Mouse (Mus musculus) CH12.LX (cell line): ENCODE results near the gene Tmem259. TPM values are rescaled to one million over a fixed set of nuclear protein-coding genes. Genes with fewer than 3 reads are reported as not detected.

ENCODE experiments used
- DNase-seq: peaks from one replicate; pipeline ENCODE4 v3.0.0-alpha.2; 2013; ENCODE audit errors: extremely low read depth
- H3K27ac ChIP-seq: 2 replicates; pipeline ENCODE4 v1.5.1; 2012; ENCODE audit warnings: low read depth, mild to moderate bottlenecking, control low read depth, moderate library complexity; ENCODE audit not compliant: insufficient read depth
- H3K27me3 ChIP-seq: replicated peaks from 2 replicates; pipeline ENCODE3; 2012; ENCODE audit warnings: inconsistent platforms
- H3K36me3 ChIP-seq, 2 experiments: replicated peaks in 1 of 2; 2 replicates each; pipeline versions ENCODE3 to v1.6.1; 2012; ENCODE audit warnings: inconsistent platforms in 1 of 2, low read length in 1 of 2, mild to moderate bottlenecking in 1 of 2, mixed read lengths in 1 of 2, moderate library complexity in 1 of 2; ENCODE audit not compliant: control insufficient read depth in 1 of 2, insufficient read depth in 1 of 2
- H3K4me1 ChIP-seq, 2 experiments: 2 replicates each; pipeline ENCODE4 v1.6.1; 2012; ENCODE audit warnings: inconsistent platforms in 1 of 2, moderate library complexity in 1 of 2; ENCODE audit not compliant: insufficient read depth in 2 of 2, control insufficient read depth in 1 of 2
- H3K4me2 ChIP-seq: 2 replicates; pipeline ENCODE4 v1.6.1; 2012; ENCODE audit warnings: low read depth, mild to moderate bottlenecking, control low read depth; ENCODE audit not compliant: poor library complexity, insufficient read depth, severe bottlenecking
- H3K4me3 ChIP-seq, 3 experiments: fragments of 150-350 bp in 1 of 3; sonication (generic) in 1 of 3; replicated peaks in 1 of 3; 2 replicates each; pipeline versions ENCODE3 to v1.5.1; 2011 to 2012; ENCODE audit warnings: low read depth in 2 of 3, low read length in 2 of 3, mild to moderate bottlenecking in 2 of 3, moderate library complexity in 2 of 3, control low read depth in 1 of 3, improper control_type of control experiment in 1 of 3, inconsistent platforms in 1 of 3, mixed read lengths in 1 of 3; ENCODE audit not compliant: poor library complexity in 1 of 3
- H3K79me2 ChIP-seq: replicated peaks from 2 replicates; pipeline ENCODE4 v1.6.1; 2012; ENCODE audit warnings: mild to moderate bottlenecking, moderate library complexity; ENCODE audit not compliant: control insufficient read depth, poor library complexity, insufficient read depth, severe bottlenecking; ENCODE audit errors: extremely low read depth
- H3K9ac ChIP-seq: 2 replicates; pipeline ENCODE4 v1.6.1; 2012; ENCODE audit warnings: low read depth, mild to moderate bottlenecking, control low read depth, moderate library complexity; ENCODE audit not compliant: insufficient read depth
- H3K9me3 ChIP-seq: replicated peaks from 2 replicates; pipeline ENCODE3; 2012; ENCODE audit warnings: low read length, inconsistent platforms, mixed read lengths
- BHLHE40 ChIP-seq: IDR thresholded peaks from 2 replicates; pipeline ENCODE4 v1.6.1; 2011; ENCODE audit warnings: mild to moderate bottlenecking, low read depth, low read length, improper control_type of control experiment
- CHD1 ChIP-seq: IDR thresholded peaks from 2 replicates; pipeline ENCODE4 v1.6.1; 2012; ENCODE audit warnings: low read depth, low read length, improper control_type of control experiment, inconsistent platforms
- CHD2 ChIP-seq: IDR thresholded peaks from 2 replicates; pipeline ENCODE4 v1.6.1; 2011; ENCODE audit warnings: low read length, improper control_type of control experiment
- CTCF ChIP-seq, 2 experiments: IDR thresholded peaks in 1 of 2; conservative IDR thresholded peaks in 1 of 2; 2 replicates each; pipeline ENCODE4 v1.5.1; 2011 to 2012; ENCODE audit warnings: low read depth in 2 of 2, low read length in 2 of 2, improper control_type of control experiment in 1 of 2, inconsistent platforms in 1 of 2, mild to moderate bottlenecking in 1 of 2, moderate library complexity in 1 of 2
- E2F4 ChIP-seq: IDR thresholded peaks from 2 replicates; pipeline ENCODE4 v1.6.1; 2011; ENCODE audit warnings: low read depth, low read length, improper control_type of control experiment; ENCODE audit not compliant: insufficient replicate concordance
- ELF1 ChIP-seq: IDR thresholded peaks from 2 replicates; pipeline ENCODE4 v1.6.1; 2014; ENCODE audit warnings: low read depth, mild to moderate bottlenecking, inconsistent platforms, low read length, improper control_type of control experiment
- EP300 ChIP-seq: IDR thresholded peaks from 2 replicates; pipeline ENCODE4 v1.6.1; 2011; ENCODE audit warnings: low read length, improper control_type of control experiment
- ETS1 ChIP-seq: conservative IDR thresholded peaks from 2 replicates; pipeline ENCODE4 v1.6.1; 2012; ENCODE audit warnings: low read depth, mild to moderate bottlenecking, inconsistent platforms, low read length, improper control_type of control experiment, moderate library complexity
- GABPA ChIP-seq: IDR thresholded peaks from 2 replicates; pipeline ENCODE4 v1.6.1; 2012; ENCODE audit warnings: low read depth, low read length, improper control_type of control experiment, inconsistent platforms; ENCODE audit not compliant: insufficient replicate concordance
- HCFC1 ChIP-seq: IDR thresholded peaks from 2 replicates; pipeline ENCODE4 v1.6.1; 2012; ENCODE audit warnings: low read depth, mild to moderate bottlenecking, inconsistent platforms, low read length, improper control_type of control experiment
- IRF4 ChIP-seq: IDR thresholded peaks from 2 replicates; pipeline ENCODE4 v1.6.1; 2014; ENCODE audit warnings: low read depth, mild to moderate bottlenecking, inconsistent platforms, low read length, improper control_type of control experiment
- JUN ChIP-seq: IDR thresholded peaks from 2 replicates; pipeline ENCODE4 v1.6.1; 2011; ENCODE audit warnings: low read depth, mild to moderate bottlenecking, low read length, improper control_type of control experiment, moderate library complexity; ENCODE audit not compliant: insufficient read depth
- JUND ChIP-seq: conservative IDR thresholded peaks from 2 replicates; pipeline ENCODE4 v1.6.1; 2011; ENCODE audit warnings: low read depth, low read length, improper control_type of control experiment
- KAT2A ChIP-seq: IDR thresholded peaks from 2 replicates; pipeline ENCODE4 v1.6.1; 2012; ENCODE audit warnings: low read length, improper control_type of control experiment, inconsistent platforms; ENCODE audit not compliant: insufficient replicate concordance
- MAFK ChIP-seq: IDR thresholded peaks from 2 replicates; pipeline ENCODE4 v1.6.1; 2011; ENCODE audit warnings: low read length, improper control_type of control experiment; ENCODE audit not compliant: insufficient replicate concordance
- MAX ChIP-seq: IDR thresholded peaks from 2 replicates; pipeline ENCODE4 v1.6.1; 2011; ENCODE audit warnings: low read length, improper control_type of control experiment
- MAZ ChIP-seq: IDR thresholded peaks from 2 replicates; pipeline ENCODE4 v1.6.1; 2012; ENCODE audit warnings: low read depth, mild to moderate bottlenecking, inconsistent platforms, low read length, improper control_type of control experiment, moderate library complexity
- MEF2A ChIP-seq: IDR thresholded peaks from 2 replicates; pipeline ENCODE4 v1.6.1; 2014; ENCODE audit warnings: low read depth, mild to moderate bottlenecking, inconsistent platforms, low read length, improper control_type of control experiment, borderline replicate concordance
- MXI1 ChIP-seq: IDR thresholded peaks from 2 replicates; pipeline ENCODE4 v1.6.1; 2011; ENCODE audit warnings: mild to moderate bottlenecking, low read depth, low read length, improper control_type of control experiment
- MYC ChIP-seq: IDR thresholded peaks from 2 replicates; pipeline ENCODE4 v1.6.1; 2011; ENCODE audit warnings: low read depth, mild to moderate bottlenecking, improper control_type of control experiment, low read length
- NELFE ChIP-seq: IDR thresholded peaks from 2 replicates; pipeline ENCODE4 v1.6.1; 2011; ENCODE audit warnings: low read depth, low read length, improper control_type of control experiment
- NRF1 ChIP-seq: IDR thresholded peaks from 2 replicates; pipeline ENCODE4 v1.6.1; 2014; ENCODE audit warnings: low read depth, mild to moderate bottlenecking, inconsistent platforms, low read length, improper control_type of control experiment, moderate library complexity
- PAX5 ChIP-seq: IDR thresholded peaks from 2 replicates; pipeline ENCODE4 v1.6.1; 2012; ENCODE audit warnings: low read length, inconsistent platforms, mixed read lengths
- POLR2A ChIP-seq: IDR thresholded peaks from 2 replicates; pipeline ENCODE4 v1.6.1; 2011; ENCODE audit warnings: low read depth, mild to moderate bottlenecking, improper control_type of control experiment, low read length
- POLR2AphosphoS2 ChIP-seq: IDR thresholded peaks from 2 replicates; pipeline ENCODE4 v1.6.1; 2011; ENCODE audit warnings: low read depth, low read length, improper control_type of control experiment
- RAD21 ChIP-seq: IDR thresholded peaks from 2 replicates; pipeline ENCODE4 v1.6.1; 2011; ENCODE audit warnings: low read depth, mild to moderate bottlenecking, low read length, improper control_type of control experiment, moderate library complexity
- RCOR1 ChIP-seq: conservative IDR thresholded peaks from 2 replicates; pipeline ENCODE4 v1.6.1; 2012; ENCODE audit warnings: low read depth, mild to moderate bottlenecking, inconsistent platforms, low read length, improper control_type of control experiment
- SIN3A ChIP-seq: IDR thresholded peaks from 2 replicates; pipeline ENCODE4 v1.6.1; 2012; ENCODE audit warnings: low read length, improper control_type of control experiment, inconsistent platforms
- SMC3 ChIP-seq: IDR thresholded peaks from 2 replicates; pipeline ENCODE4 v1.6.1; 2011; ENCODE audit warnings: low read depth, low read length, improper control_type of control experiment
- TBP ChIP-seq: conservative IDR thresholded peaks from 2 replicates; pipeline ENCODE4 v1.6.1; 2011; ENCODE audit warnings: low read depth, low read length, improper control_type of control experiment
- TCF12 ChIP-seq: IDR thresholded peaks from 2 replicates; pipeline ENCODE4 v1.6.1; 2014; ENCODE audit warnings: low read depth, mild to moderate bottlenecking, inconsistent platforms, low read length, improper control_type of control experiment
- UBTF ChIP-seq: IDR thresholded peaks from 2 replicates; pipeline ENCODE4 v1.6.1; 2012; ENCODE audit warnings: low read depth, mild to moderate bottlenecking, inconsistent platforms, low read length, improper control_type of control experiment, moderate library complexity
- USF1 ChIP-seq: IDR thresholded peaks from 2 replicates; pipeline ENCODE4 v1.6.1; 2014; ENCODE audit warnings: low read depth, mild to moderate bottlenecking, inconsistent platforms, low read length, improper control_type of control experiment
- USF2 ChIP-seq: conservative IDR thresholded peaks from 2 replicates; pipeline ENCODE4 v1.6.1; 2011; ENCODE audit warnings: low read depth, low read length, improper control_type of control experiment
- ZC3H11A ChIP-seq: IDR thresholded peaks from 2 replicates; pipeline ENCODE4 v1.6.1; 2012; ENCODE audit warnings: low read depth, mild to moderate bottlenecking, inconsistent platforms, low read length, improper control_type of control experiment
- ZKSCAN1 ChIP-seq: IDR thresholded peaks from 2 replicates; pipeline ENCODE4 v1.6.1; 2012; ENCODE audit warnings: low read depth, inconsistent platforms, low read length, improper control_type of control experiment, borderline replicate concordance
- ZMIZ1 ChIP-seq: IDR thresholded peaks from 2 replicates; pipeline ENCODE4 v1.6.1; 2012; ENCODE audit warnings: low read depth, mild to moderate bottlenecking, inconsistent platforms, low read length, improper control_type of control experiment
- ZNF384 ChIP-seq: IDR thresholded peaks from 2 replicates; pipeline ENCODE4 v1.6.1; 2012; ENCODE audit warnings: low read depth, low read length, improper control_type of control experiment, inconsistent platforms
- dilution Hi-C: fragments of 300-500 bp; cut with MboI; formaldehyde crosslinking; loops from 2 replicates; pipeline ENCODE4 v1.14.3; 2020; ENCODE audit warnings: low sequenced_read_pairs; ENCODE audit not compliant: extremely low pct_unique_long_range_greater_than_20kb, extremely low pct_ligation_motif_present
- in situ Hi-C: fragments of 300-500 bp; cut with MboI; formaldehyde crosslinking; loops from 3 replicates; pipeline ENCODE4 v1.14.3; 2019; ENCODE audit warnings: low sequenced_read_pairs, low pct_ligation_motif_present, low pct_unique_long_range_greater_than_20kb, mixed read lengths
- polyA plus RNA-seq: library from polyadenylated mRNA; unstranded; fragments of >175 nt; gene quantifications from 2 replicates; pipeline ENCODE4 v1.2.1, GENCODE M21; 2012; ENCODE audit warnings: low read depth; ENCODE audit not compliant: insufficient read length
- total RNA-seq, 2 experiments: library from RNA; depleted of rRNA; stranded (reverse); fragments of 300-350 nt in 1 of 2; fragments of >200 nt in 1 of 2; gene quantifications; 2 replicates each; pipeline ENCODE4 v1.2.3; 2012 to 2014

Gene Tmem259
- total and polyA plus RNA-seq, 3 experiments = 50.1 to 84.2 (median 71.7) TPM

DNA sequence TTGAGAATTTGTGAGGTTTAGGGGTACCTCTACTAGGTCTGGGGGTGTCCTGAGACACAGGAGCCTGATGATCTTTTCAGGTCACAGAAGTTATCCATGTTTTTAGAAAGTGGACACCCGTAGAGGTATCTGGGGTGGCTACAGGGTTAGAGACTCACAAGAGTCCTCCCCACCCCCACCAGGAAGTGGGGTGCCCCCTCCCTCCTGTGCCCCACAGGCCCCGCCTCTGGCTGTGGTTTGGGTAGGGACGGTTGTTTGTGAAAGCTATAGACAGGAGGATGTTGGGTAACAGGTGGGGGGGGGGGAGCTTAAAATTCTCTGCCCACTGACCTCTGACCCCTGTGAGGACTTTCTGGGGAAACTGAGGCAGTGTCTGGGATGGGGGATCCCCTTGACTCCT, 33.2 kb upstream of the Tmem259 start:
- DNase-seq = peak; percentile 70
- TF ChIP-seq POLR2AphosphoS2 = no peak
- TF ChIP-seq EP300 = no peak
- TF ChIP-seq KAT2A = no peak
- no peak for TF ChIP-seq MAX
- TF ChIP-seq ZNF384 = no peak
- no peak for TF ChIP-seq MXI1
- no peak for TF ChIP-seq GABPA
- TF ChIP-seq ELF1 = peak; percentile 85
- no peak for TF ChIP-seq RCOR1
- no peak; the same call in 1 of the 2 replicates for TF ChIP-seq TCF12
- no peak for TF ChIP-seq PAX5
- no peak for TF ChIP-seq ZMIZ1
- no peak for TF ChIP-seq JUN
- no peak for TF ChIP-seq RAD21
- TF ChIP-seq BHLHE40 = 0 out of 2 replicates have a peak, but pooled peaks have one; percentile 7
- no peak for TF ChIP-seq CTCF (conservative IDR thresholded peaks at IDR 0.05 in 1 of 2, IDR thresholded peaks at IDR 0.05 in 1 of 2; ENCODE audit: low read depth in 2 of 2, low read length in 2 of 2)
- TF ChIP-seq SMC3 = no peak
- TF ChIP-seq POLR2A = no peak
- no peak for TF ChIP-seq NRF1
- TF ChIP-seq MAZ = peak; percentile 90
- no peak for TF ChIP-seq MYC
- TF ChIP-seq IRF4 = peak; percentile 10; the same call in 1 of the 2 replicates
- TF ChIP-seq UBTF = no peak
- peak; percentile 69 for TF ChIP-seq CHD2
- no peak for TF ChIP-seq USF1
- no peak for TF ChIP-seq ZC3H11A
- no peak for TF ChIP-seq ETS1
- TF ChIP-seq JUND = no peak
- TF ChIP-seq TBP = no peak
- no peak for TF ChIP-seq MAFK
- TF ChIP-seq USF2 = no peak
- TF ChIP-seq CHD1 = no peak
- TF ChIP-seq SIN3A = peak; percentile 33; the same call in 1 of the 2 replicates
- TF ChIP-seq ZKSCAN1 = no peak
- no peak for TF ChIP-seq HCFC1
- TF ChIP-seq NELFE = no peak
- TF ChIP-seq MEF2A = no peak
- no peak for TF ChIP-seq E2F4
- in situ Hi-C loops (no loop called here), dilution Hi-C loops (no loop called here)
- H3K9me3 ChIP-seq = no peaks in the 10 kb centered on the region
- peak overlapping the region; percentile 62 for H3K27ac ChIP-seq
- peaks cover 42 to 75% of the 10 kb centered on the region in 2 experiments for H3K36me3 ChIP-seq
- H3K27me3 ChIP-seq = no peaks in the 10 kb centered on the region
- H3K4me2 ChIP-seq = peak overlapping the region; percentile 85
- peaks cover 12 to 34% of the 10 kb centered on the region in 2 experiments for H3K4me1 ChIP-seq
- H3K79me2 ChIP-seq = peaks cover 8% of the 10 kb centered on the region
- H3K9ac ChIP-seq = peak overlapping the region; percentile 86
- H3K4me3 ChIP-seq = peak overlapping the region; percentile 77 to 81 (median 80)
